Mouse (Mus musculus) midbrain, embryonic 13.5 days (tissue): ENCODE measurements around the gene Znrf1. TPM values are rescaled to one million over a fixed set of nuclear protein-coding genes. Genes with fewer than 3 reads are reported as not detected.
"Not testable (repeated sequence)": the region's sequence is repeated elsewhere in the genome, so short reads cannot be mapped to it uniquely, and the experiment has no call there.

ENCODE experiments used
- ATAC-seq: fragments of 200-750 bp; cut with Nextera tagmentation; 2 replicates; pipeline ENCODE4 v1.8.0; 2017; ENCODE audit warnings: mild to moderate bottlenecking, moderate TSS enrichment, moderate library complexity
- H3K27ac ChIP-seq: fragments of 300-500 bp; sonication (generic); 2 replicates; pipeline ENCODE4 v1.5.1; 2015; ENCODE audit warnings: inconsistent platforms, mild to moderate bottlenecking, moderate library complexity
- H3K27me3 ChIP-seq: fragments of 300-500 bp; sonication (generic); 2 replicates; pipeline ENCODE4 v1.6.1; 2015; ENCODE audit warnings: mild to moderate bottlenecking, inconsistent platforms
- H3K36me3 ChIP-seq: fragments of 300-500 bp; sonication (generic); 2 replicates; pipeline ENCODE4 v1.6.1; 2015; ENCODE audit warnings: mild to moderate bottlenecking, inconsistent platforms
- H3K4me1 ChIP-seq: fragments of 300-500 bp; sonication (generic); replicated peaks from 2 replicates; pipeline ENCODE4 v1.6.1; 2015; ENCODE audit warnings: inconsistent platforms
- H3K4me2 ChIP-seq: fragments of 300-500 bp; sonication (generic); replicated peaks from 2 replicates; pipeline ENCODE4 v1.6.1; 2015; ENCODE audit warnings: moderate library complexity, mild to moderate bottlenecking, inconsistent platforms
- H3K4me3 ChIP-seq: fragments of 300-500 bp; sonication (generic); replicated peaks from 2 replicates; pipeline ENCODE4 v1.5.1; 2015; ENCODE audit warnings: mild to moderate bottlenecking, inconsistent platforms
- H3K9ac ChIP-seq: fragments of 300-500 bp; sonication (generic); replicated peaks from 2 replicates; pipeline ENCODE4 v1.6.1; 2015; ENCODE audit warnings: mild to moderate bottlenecking, inconsistent platforms
- H3K9me3 ChIP-seq: fragments of 300-500 bp; sonication (generic); 2 replicates; pipeline ENCODE4 v1.6.1; 2016; ENCODE audit warnings: mild to moderate bottlenecking, inconsistent platforms
- WGBS: fragments of 180-500 bp; shearing (Covaris S2); methylation state at CpG from one replicate; pipeline ENCODE4 v1.1.7; 2015; 5-methylcytosine and 5-hydroxymethylcytosine counted together
- polyA plus RNA-seq: library from polyadenylated mRNA; unstranded; fragments of >200 nt; fragmentation: Nextera tagmentation; extraction: Ambion mirVana; gene quantifications from 2 replicates; pipeline ENCODE4 v1.2.1, GENCODE M21; 2015

The Znrf1 gene
- polyA plus RNA-seq, 1 experiment from 2014 or later = 80.7 TPM

DNA sequence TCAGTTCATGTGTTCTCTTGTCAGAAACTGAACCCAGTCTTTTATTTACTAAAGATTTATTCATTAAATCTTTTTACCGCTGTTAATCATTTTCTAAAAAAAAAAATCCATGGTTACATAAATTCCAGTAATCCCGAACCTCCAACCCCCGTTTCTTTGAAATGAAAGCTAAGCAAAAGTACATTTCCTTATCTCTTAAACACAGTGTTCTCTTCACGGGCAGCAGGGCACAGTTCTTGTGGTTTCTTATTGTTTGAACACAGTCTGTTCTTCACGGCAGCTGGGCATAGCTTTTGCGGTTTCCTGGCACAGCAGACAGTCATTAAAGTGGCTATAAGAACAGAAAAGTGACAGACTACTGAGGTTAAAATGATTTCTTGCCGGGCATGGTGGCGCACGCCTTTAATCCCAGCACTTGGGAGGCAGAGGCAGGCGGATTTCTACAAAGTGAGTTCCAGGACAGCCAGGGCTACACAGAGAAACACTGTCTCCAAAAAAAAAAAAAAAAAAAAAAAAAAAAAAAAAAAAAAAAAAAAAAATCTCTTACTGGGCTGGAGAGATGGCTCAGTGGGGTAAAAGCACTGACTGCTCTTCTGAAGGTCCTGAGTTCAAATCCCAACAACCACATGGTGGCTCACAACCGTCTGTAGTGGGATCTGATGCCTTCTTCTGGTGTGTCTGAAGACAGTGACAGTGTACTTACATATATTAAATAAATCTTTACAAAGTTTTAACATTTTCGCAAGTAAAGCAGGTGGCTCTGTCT is 108.6 kb downstream of the Znrf1 start:
- ATAC-seq, H3K36me3 ChIP-seq, H3K9me3 ChIP-seq, H3K27me3 ChIP-seq: not testable (repeated sequence)
- WGBS = 69% methylated on average over 12 of the region's 12 CpGs
- Histone ChIP-seq H3K4me2 (peak overlapping the region; percentile 65), H3K9ac (peak overlapping the region; percentile 87), H3K4me1 (peaks cover 11% of the 10 kb centered on the region), H3K27ac (peak overlapping the region; percentile 94), H3K4me3 (peak overlapping the region; percentile 72)

DNA sequence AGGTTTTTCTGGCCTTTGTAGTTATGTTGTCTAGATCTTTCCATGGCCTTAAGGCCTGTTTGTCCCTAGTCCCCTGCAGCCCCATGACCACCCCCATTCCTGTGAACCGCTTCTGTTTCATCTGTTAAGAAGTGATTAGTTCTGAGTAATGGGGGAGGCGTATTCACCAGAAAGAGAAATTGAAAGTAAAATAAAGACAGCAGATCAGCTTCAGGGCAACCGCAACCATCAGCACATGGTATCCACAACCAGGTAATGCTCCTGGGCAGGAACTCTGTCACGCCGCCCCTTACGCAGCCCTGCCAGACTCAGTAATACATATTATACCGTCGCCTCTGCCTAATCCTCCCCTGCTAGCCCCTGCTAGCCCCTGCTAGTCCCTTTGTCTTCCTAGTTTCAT is 109.8 kb downstream of the Znrf1 start:
- H3K9ac ChIP-seq = no peak overlapping the region
- no peak overlapping the region for H3K4me3 ChIP-seq
- WGBS = 97% methylated on average over 8 of the region's 8 CpGs
- peaks cover 11% of the 10 kb centered on the region for H3K4me1 ChIP-seq
- H3K36me3 ChIP-seq = no peaks in the 10 kb centered on the region
- H3K4me2 ChIP-seq = no peak overlapping the region
- no peaks in the 10 kb centered on the region for H3K27me3 ChIP-seq
- no peaks in the 10 kb centered on the region for H3K9me3 ChIP-seq
- ATAC-seq = no peak
- no peak overlapping the region for H3K27ac ChIP-seq

DNA sequence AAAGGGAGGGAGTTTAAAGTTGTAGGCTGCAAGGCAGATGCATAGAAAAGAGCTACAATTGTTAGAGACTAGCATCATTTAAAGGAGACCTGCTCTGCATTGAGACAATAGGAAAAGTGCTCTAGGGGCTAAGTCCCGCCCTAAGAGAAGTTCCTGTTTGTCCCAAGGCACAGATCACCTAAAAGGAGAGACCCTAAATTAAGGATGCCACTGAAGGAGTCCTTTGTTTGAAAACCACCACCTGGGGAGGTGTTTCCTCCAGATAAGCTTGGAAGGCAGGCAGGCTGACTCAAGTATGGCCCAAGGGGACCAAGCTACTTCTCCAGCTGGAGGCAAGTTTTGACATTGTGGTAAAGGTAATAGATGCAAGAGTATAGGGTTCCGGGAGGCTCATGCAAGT is 112.9 kb downstream of the Znrf1 start:
- no peak for ATAC-seq
- Histone ChIP-seq H3K27me3 (no peaks in the 10 kb centered on the region), H3K4me1 (peaks cover 6% of the 10 kb centered on the region), H3K27ac (no peak overlapping the region), H3K9ac (no peak overlapping the region), H3K4me2 (no peak overlapping the region), H3K4me3 (no peak overlapping the region), H3K36me3 (no peaks in the 10 kb centered on the region), H3K9me3 (no peaks in the 10 kb centered on the region)
- WGBS = 67% methylated on average over 2 of the region's 2 CpGs

DNA sequence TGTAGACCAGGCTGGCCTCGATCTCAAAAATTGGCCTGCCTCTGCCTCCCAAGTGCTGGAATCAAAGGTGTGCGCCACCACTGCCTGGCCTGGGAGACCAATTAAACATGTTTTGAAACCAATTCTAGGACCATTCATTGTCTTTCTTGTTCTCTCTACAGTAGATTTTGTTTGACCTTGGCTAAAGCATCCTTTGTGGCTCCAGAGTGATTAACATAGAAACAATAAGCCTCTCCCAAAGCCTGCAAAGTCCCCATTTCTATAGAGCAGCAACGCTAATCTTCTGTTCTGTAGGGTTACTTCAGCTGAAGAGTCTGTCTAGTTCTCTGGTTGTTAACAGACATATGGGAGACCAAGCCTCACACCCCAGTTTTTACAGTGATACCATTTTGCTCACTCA is 114.8 kb downstream of the Znrf1 start:
- ATAC-seq = no peak
- H3K9me3 ChIP-seq = no peaks in the 10 kb centered on the region

DNA sequence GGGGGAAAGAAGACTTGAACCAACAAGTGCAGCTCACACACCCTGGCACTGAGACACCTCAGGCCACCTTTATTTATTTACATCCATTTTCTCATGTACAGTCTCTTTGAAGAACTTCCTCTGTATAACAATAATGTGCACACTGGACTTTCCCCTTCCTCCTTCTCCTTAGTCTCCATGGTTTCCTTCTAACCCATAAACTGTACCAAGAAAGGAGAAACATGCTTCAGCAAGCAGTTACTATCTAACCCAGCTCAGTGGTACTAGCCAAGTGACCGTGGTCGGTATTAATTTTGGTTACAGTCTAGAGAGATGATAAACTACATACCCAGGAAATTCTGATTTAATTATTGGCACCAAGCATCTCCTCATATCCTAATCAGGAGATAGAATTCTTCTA is 117.6 kb downstream of the Znrf1 start:
- WGBS = 98% methylated on average over 2 of the region's 2 CpGs
- H3K4me2 ChIP-seq = no peak overlapping the region
- no peaks in the 10 kb centered on the region for H3K27me3 ChIP-seq
- no peaks in the 10 kb centered on the region for H3K36me3 ChIP-seq
- H3K27ac ChIP-seq = no peak overlapping the region
- H3K9me3 ChIP-seq = no peaks in the 10 kb centered on the region
- no peak overlapping the region for H3K9ac ChIP-seq
- no peak overlapping the region for H3K4me3 ChIP-seq
- H3K4me1 ChIP-seq = peaks cover 5% of the 10 kb centered on the region
- no peak for ATAC-seq

More for the DNA sequence above, 114.8 kb downstream of the Znrf1 start:
- Histone ChIP-seq H3K27me3 (no peaks in the 10 kb centered on the region), H3K9ac (no peak overlapping the region), H3K36me3 (no peaks in the 10 kb centered on the region), H3K4me1 (no peaks in the 10 kb centered on the region), H3K4me3 (no peak overlapping the region), H3K4me2 (no peak overlapping the region), H3K27ac (no peak overlapping the region)
- 62% methylated on average over 3 of the region's 3 CpGs for WGBS

DNA sequence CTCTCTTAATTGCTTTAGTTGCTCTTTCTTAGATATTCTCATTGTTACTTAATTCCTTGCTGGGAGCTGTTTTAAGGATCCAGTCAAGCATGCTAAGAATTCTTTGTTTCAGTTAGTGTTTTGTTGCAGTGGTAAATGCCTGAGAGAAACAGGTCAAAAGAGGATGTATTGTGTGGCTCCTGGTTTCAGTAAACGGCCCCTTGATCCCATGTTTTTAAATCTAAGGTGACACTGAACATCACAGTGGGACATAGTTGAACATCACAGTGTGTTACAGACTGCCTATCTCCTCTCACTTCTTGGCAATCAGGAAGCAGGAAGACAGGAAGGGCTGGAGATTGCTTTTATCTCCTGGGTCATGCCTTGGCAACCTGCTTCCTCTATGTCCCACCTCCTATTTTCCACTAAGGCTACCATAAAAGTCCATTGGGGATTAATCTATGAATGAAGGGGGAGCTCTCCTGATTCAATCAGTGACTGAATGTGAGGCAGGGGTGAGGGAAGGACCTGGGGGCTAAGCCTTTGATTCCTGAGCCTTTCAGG is 121.5 kb downstream of the Znrf1 start:
- no peak overlapping the region for H3K27ac ChIP-seq
- no peak overlapping the region for H3K4me2 ChIP-seq
- H3K27me3 ChIP-seq = no peaks in the 10 kb centered on the region
- H3K4me3 ChIP-seq = no peak overlapping the region
- no peak for ATAC-seq
- H3K4me1 ChIP-seq = peaks cover 5% of the 10 kb centered on the region
- 26% methylated on average over 1 of the region's 1 CpGs for WGBS
- H3K36me3 ChIP-seq = peaks cover 22% of the 10 kb centered on the region
- H3K9me3 ChIP-seq = no peaks in the 10 kb centered on the region
- H3K9ac ChIP-seq = no peak overlapping the region

DNA sequence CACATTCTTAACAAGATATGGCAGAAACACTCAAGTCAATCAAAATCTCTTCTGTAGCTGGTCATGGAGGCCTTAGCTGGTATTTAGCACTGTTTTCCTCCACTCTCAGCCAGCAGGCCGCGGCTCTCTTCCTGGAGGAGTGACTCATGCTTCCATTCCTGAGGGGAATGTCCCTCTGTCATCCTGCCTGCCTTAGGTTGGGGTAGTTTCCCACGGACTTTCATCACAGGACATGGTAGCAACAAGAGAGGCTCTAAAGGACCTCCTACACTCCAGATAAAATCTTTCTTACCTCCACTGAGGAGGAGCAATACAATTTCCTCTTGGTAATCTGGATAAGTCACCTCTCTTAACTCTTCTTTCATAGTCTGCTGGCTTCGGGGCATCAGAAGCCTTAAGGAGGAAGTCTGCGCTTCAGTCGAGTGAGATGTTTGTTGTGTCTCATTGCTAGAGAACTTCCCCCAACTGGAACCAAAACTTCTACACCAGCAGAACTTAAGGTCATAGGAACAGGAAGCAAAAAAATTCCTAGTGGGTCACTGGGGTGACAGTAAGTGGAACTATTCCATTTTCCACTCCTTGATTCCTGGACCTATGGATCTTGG is 123.0 kb downstream of the Znrf1 start:
- no peak overlapping the region for H3K4me2 ChIP-seq
- no peak overlapping the region for H3K4me3 ChIP-seq
- WGBS = 96% methylated on average over 6 of the region's 6 CpGs
- no peak overlapping the region for H3K9ac ChIP-seq
- H3K27ac ChIP-seq = no peak overlapping the region
- H3K4me1 ChIP-seq = peaks cover 5% of the 10 kb centered on the region
- H3K27me3 ChIP-seq = no peaks in the 10 kb centered on the region
- H3K36me3 ChIP-seq = peaks cover 22% of the 10 kb centered on the region
- ATAC-seq = no peak
- no peaks in the 10 kb centered on the region for H3K9me3 ChIP-seq

DNA sequence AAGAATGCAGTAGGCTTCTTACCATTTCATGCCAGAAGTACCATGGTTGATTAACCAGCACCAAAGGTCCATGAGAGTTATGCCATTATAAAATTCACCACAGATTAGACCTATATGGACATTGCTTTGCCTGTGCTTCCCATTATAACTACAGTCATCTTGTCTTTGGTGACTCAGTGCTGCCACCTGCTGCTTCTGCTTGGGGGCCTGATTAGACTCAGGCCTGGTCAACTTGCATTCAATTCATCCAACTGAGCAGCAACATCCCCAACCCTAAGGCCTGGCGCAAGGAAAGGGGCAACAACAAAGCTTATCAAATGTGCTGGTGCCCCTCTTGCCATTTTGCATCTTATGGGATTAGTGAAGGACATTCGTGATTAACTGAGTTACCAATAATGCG is 126.6 kb downstream of the Znrf1 start:
- WGBS = 81% methylated on average over 3 of the region's 3 CpGs
- ATAC-seq = no peak
- peaks cover 36% of the 10 kb centered on the region for H3K36me3 ChIP-seq
- H3K9me3 ChIP-seq = no peaks in the 10 kb centered on the region
- H3K27ac ChIP-seq = no peak overlapping the region
- H3K4me2 ChIP-seq = no peak overlapping the region
- no peak overlapping the region for H3K9ac ChIP-seq
- H3K4me1 ChIP-seq = peaks cover 2% of the 10 kb centered on the region; the same call in 1 of the 2 replicates
- no peaks in the 10 kb centered on the region for H3K27me3 ChIP-seq
- no peak overlapping the region for H3K4me3 ChIP-seq

DNA sequence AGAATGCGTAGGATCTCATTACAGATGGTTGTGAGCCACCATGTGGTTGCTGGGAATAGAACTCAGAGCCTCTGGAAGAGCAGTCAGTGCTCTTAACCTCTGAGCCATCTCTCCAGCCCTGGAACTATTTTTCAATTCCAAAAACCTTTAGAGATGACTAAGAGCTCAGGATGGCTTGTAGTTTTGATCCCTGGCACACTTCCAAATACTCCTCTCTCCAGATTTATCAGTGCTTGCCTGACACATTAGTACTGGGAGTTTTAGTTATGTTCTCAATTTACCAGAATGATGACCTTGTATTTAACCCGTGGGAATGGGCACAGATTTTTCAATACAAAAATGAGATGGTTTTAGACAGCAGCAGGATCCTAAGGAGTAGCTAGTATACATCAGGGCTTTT is 130.9 kb downstream of the Znrf1 start:
- Histone ChIP-seq H3K27me3 (no peaks in the 10 kb centered on the region), H3K27ac (no peak overlapping the region), H3K4me3 (no peak overlapping the region), H3K9me3 (no peaks in the 10 kb centered on the region), H3K4me2 (no peak overlapping the region), H3K4me1 (no peaks in the 10 kb centered on the region), H3K9ac (no peak overlapping the region), H3K36me3 (peaks cover 48% of the 10 kb centered on the region)
- no peak for ATAC-seq
- WGBS = 93% methylated on average over 2 of the region's 2 CpGs

Other genes with a start within 250 kb of the Znrf1 start
- 36.3 and 37.5 TPM in 2 replicates for gene Rfwd3, start 235.9 kb upstream of the Znrf1 start, polyA plus RNA-seq
- 0.32 and 0.38 TPM in 2 replicates for gene Mlkl, start 197.9 kb upstream of the Znrf1 start, polyA plus RNA-seq
- gene Fa2h, start 142.3 kb upstream of the Znrf1 start, polyA plus RNA-seq = 0.08 TPM in 1 of 2 replicates, not detected in the other
- gene Wdr59, start 14.0 kb upstream of the Znrf1 start, polyA plus RNA-seq = 6.7 TPM in 2 replicates
- 0.39 and 0.50 TPM in 2 replicates for gene Ldhd, start 94.3 kb downstream of the Znrf1 start, polyA plus RNA-seq
- gene Zfp1, start 107.3 kb downstream of the Znrf1 start, polyA plus RNA-seq = 28.8 and 29.2 TPM in 2 replicates
- gene Ctrb1, start 154.9 kb downstream of the Znrf1 start, polyA plus RNA-seq = 1.6 and 2.2 TPM in 2 replicates
- gene Bcar1, start 207.7 kb downstream of the Znrf1 start, polyA plus RNA-seq = 48.7 and 55.0 TPM in 2 replicates